Mouse (Mus musculus) testis, postnatal 10 days (tissue): ENCODE measurements at regions not wholly inside any gene's neighbourhood (a gene's known extent, or its start where the extent isn't known, plus 50 kb on each side); places are given as distances from the start of the nearest gene placed in this dataset.

Experiments used
- DNase-seq: peaks from one replicate; pipeline ENCODE4 v3.0.0; 2021; ENCODE audit warnings: low spot score

DNA sequence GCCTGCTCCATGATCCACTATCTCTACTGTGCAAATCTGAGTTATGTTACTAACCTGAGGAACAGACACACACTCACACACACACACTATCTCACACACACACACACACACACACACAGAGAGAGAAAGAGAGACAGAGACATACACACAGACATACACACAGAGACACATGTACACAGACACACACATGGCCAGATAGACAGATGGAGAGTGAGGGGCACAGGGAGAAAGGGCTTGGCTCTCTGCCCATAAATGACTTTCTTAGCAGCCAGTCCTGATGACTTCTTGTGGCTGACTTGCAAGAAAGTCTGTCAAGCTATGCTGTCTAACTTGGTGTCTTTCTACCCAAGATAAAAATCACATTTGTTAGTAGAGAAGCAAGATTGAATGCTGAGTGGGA, 63.7 kb upstream of the Kirrel3 start:
- no peak for DNase-seq

DNA sequence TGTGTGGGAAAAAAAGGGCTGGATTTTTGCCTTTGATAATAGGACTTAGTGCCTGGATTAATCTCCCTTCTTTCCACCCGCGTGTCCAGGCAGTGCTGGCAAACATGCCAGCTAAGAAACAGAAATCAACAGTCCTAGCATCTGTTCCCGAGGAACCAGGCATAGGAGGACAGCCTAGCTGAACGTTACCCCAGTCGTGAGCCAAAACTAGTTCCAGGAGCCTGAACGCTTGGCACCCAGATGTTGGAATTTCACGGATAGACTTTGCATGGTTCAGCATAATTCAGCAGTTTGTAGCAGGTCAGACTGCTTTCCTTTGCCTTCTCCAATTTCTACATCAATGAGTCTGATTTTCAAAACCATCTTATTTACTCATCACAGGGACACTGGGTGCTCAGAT, 62.6 kb upstream of the Kirrel3 start:
- no peak for DNase-seq

DNA sequence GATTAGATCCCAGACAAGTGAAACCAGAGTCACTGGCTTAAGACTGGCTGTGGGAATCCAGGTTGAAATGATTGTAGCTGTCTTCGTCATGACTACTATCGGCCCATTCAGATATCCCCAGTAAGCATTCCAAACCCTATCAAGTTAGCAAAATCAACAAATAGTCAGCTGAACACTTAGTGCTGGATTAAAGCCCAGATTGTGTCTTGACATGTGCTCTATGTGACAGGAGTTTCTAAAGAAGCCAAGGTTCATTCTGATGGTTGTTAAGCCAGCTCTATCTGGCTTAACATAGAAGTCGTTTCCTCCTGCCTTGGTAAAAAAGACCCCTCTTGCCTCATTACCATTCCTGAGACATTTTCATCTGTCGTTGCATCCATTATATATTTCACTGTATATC, 59.1 kb upstream of the Kirrel3 start:
- DNase-seq: no peak

DNA sequence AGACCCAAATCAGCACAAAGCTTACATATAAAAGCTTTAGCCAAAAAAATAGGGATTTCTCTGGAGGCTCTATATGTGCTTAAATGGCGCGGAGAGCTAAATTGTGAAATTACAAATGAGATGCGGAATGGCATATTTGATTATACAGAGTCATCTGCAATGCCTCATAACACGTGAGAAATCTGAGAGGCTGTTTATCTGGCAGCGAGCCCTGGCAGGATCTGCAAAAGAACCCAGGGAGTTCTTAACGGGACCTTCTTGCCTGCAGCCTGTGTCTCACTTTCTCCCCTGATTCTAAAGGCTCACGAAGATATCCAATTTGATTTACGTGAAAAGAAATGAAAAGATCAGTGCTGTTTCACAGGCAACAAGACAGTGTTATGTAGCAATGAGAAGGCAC, 58.0 kb upstream of the Kirrel3 start:
- DNase-seq: no peak
